Mouse (Mus musculus): ENCODE measurements around the gene Elp4.

Gene Elp4

DNA sequence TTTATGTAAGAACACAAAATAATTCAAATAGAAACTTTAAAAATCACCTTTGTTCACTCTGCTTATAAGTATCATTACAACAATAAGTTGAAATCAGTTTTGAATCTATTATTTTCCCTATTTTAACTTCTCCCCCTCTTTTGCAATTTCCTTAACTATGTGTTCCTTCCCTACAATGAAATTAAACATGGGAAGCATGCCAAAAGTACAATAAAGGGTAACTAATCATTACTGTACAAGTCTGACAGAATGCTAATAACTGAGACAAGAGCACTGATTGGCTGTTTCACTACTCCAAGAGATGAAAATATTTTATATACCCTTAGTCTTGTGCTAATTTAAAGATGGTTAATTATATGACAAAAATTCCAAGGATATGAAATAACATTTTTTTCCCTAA lies 99.2 kb downstream of the Elp4 start:
- DNase-seq (ENCODE audit: low spot score in 2 of 2), result no peak

DNA sequence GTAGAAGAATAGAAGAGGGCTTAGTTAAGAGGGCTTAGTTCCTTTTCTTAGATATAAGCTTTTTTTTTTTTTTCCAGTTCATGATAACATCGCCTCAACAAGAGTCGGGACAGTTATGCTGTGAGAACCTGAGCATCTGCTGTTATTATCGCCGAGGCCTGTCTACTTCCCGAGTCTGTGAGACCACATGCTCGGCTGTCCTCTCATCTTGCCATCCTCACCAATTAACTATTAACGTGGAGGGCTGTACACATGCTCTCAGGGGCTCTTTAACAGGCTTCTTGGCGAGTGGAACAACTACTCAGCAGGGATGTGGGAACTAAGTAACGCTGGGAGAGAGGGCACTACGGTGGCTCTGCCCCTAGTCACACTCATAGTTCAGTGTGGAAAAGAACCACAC lies 99.9 kb downstream of the Elp4 start:
- DNase-seq (ENCODE audit: low spot score in 2 of 2), result no peak

DNA sequence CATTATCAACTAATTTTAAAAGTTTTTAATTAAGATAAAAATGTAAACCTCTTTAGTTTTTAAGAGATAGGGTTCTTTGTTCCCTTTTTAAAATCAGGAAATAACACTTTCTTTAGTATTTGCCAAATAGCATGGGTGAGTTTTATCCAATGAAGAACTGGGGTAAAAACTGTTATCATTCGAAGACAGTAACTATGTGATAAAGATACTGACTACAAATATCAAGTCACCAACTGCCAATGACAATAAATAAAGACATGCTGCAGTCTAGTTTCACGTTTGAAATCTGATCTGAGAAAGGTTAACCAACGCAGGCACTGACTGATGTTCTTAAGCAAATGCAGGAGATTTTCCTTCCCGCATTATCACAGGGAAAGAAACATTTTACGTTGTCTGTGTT lies 100.9 kb downstream of the Elp4 start:
- no peak for DNase-seq (ENCODE audit: low spot score in 2 of 2)

DNA sequence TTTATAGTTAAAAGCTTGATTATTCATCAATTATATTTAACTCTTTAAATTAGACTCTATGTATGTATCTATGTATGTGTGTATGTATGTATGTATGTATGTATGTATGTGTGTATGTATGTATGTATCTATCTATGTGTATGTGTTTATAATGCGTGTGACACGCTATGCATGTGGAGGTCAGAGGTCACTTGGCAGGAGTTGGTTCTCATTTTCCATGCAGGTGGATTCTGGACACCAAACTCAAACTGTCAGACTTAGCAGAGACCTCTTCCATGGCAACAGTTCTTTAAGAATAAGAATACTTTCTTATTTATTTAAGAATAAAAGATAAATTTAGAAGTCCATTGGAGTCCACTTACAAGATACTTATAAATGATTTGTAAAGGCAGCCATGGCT lies 101.5 kb downstream of the Elp4 start:
- DNase-seq (ENCODE audit: low spot score in 2 of 2), result no peak

DNA sequence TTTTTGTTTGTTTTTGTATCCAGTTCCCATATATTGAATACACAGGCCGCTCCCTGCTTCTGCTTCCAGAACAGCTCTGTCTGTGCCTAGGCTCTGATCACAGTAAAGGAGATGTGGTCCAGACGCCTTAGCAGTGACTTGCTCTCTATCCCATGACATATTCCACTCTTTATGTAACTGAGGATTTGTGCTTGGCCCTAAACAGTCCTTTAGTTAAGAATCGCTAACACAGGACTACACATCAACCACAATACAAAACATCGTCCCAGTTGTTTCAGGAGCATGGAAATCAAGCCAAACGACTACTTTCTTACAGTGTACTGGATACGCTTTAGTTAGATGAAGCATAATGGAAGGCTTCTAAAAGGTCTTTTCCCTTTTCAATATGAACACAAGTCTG lies 102.8 kb downstream of the Elp4 start:
- DNase-seq (ENCODE audit: low spot score in 2 of 2), result no peak

DNA sequence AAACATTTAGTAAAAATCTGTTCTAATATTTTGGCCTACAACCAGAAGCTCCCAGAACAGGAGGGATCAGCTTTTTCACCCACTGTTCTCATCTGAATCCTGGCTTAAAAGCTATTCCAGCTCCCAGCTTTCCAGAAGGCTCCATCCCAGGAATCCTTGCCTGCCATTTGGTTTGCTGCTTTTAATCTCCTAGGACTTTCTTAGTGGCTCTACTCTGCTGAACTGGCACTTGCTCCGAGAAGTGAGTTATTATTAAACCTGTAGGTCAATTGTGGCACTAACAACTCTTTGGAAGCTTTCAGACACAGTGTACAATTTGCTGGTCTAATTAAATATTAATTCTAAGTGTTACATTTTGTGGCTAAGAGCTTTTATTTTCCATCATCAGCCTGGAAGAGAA lies 103.7 kb downstream of the Elp4 start:
- no peak for DNase-seq (ENCODE audit: low spot score in 2 of 2)

DNA sequence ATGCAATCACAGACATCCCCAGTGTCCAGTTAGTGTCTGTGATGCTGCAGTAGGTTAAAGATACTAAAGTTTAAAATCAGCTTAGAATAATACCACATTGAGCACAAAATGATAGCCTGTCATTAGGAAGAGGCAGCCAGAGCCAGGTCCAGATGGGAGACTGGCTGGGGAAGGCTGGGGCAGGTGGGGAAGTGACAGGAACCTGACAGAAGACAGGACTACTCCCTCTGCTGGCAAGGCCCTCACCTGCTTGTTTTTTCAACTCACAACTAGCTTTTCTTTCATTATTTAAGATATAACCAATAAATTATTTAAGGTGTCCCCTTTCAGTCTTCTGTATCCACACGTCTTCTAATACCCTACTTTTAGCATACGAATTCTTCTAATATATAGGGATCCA lies 104.5 kb downstream of the Elp4 start:
- no peak for DNase-seq (ENCODE audit: low spot score in 2 of 2)

DNA sequence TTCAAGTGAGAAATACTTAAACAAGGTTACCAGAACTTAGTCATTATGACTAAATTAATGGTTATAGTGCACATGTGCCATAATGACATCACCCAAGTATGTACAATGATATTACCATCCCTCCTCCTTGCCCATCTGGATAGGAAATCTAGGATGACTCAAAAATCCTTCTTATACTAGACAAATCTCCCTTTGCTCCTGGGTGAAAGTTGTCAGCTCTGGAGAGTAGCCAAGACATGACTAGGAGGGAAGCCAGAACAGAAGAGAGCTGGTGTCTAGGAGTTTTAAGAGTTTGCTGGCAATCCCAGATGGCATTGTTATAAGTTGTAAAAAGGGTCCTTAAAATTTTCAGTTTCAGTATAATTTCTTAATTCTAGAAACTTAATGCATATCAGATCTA lies 106.5 kb downstream of the Elp4 start:
- DNase-seq (ENCODE audit: low spot score in 2 of 2), result no peak

DNA sequence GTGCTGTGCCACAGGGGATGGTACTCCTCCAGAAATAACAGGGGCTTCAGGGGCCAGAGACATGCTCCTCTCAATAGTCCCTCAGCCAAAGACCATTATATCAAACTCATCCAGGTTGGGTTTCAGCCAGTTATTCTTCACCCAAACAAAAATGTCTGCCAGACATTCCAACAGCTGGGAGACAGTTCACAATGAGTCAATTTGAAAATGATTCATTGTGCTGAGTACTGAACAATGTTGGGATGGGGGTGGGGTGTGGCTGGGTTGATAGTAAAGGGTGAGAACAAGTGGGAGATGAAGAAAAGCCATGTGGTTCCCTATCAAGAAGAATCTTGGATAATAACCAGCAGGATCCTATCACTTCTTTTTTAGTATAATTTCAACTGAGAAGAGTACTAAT lies 108.3 kb downstream of the Elp4 start:
- DNase-seq (ENCODE audit: low spot score in 2 of 2), result no peak

DNA sequence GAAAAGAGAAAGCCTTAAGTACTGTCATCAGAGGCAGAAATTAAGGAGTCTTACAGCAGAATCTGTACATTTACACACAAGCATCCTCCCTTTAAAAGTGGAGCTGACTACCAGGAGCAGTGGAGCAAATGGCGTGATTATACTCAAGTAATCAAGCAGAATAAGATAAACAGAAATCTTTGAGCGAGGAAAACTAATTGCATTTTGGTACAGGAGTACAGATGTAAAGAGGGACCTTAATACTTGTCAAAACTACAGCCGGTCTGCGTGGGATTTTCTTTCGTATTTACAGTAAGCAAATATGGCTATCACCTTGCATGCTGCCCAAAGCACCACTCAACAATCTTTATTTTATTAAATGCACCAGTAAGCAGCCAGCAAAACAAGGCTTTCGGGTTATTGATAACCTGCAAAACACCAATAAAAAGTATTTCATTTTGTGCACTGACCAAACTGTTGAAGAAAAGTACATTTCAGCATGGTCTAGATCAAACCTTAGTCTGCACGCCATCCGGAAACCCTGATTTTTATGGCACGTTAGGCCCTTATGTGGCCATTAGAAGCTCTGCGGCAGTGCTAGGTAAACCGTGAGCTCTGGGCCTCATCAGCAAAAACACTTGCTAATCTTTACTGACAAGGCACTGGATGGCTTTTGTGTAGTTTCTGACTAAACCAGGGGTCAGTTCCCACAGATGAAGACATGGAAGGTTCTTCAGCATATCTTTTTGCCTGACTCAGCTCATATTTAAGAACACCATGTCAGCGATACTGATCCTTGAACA lies 111.8 kb downstream of the Elp4 start:
- DNase-seq (ENCODE audit: low spot score in 2 of 2), result no peak

DNA sequence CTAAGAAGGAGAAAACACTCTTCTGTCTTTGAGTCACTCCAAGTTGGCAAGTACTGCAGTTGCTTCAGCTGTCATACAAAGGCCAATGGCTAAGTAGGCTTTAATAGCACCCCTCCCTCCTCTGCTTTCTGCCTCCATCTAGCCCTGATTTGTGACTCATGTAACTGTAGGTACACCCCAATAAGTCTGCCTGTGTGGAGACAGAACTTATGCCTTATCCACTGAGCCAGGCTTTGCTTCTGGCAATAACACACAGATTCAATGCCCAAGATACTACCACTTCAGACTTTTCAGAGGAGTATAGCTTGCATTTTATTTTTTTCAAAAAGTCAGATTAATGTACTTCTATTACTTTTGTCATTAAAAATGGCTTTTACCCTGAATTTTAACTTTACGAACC lies 114.4 kb downstream of the Elp4 start:
- DNase-seq (ENCODE audit: low spot score in 2 of 2), result no peak

DNA sequence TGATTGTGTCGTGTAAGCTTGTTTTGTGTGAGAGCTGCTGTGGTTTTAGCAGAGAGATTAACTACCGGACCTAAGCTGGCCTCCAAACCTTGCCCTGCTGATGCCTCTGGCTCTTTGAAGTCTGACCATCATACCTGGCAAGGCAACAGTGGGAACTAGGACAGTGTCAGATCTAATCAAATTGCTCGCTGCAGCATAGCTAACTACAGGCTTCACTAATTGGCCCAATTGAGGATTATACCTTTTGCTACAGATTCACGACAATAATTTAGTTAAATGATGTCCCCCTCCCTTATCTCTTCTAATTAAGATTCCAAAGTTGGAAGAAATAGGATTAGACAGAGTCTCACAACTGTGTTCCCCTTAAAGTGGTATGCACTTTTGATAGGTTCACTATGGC lies 116.6 kb downstream of the Elp4 start:
- no peak for DNase-seq (ENCODE audit: low spot score in 2 of 2)

DNA sequence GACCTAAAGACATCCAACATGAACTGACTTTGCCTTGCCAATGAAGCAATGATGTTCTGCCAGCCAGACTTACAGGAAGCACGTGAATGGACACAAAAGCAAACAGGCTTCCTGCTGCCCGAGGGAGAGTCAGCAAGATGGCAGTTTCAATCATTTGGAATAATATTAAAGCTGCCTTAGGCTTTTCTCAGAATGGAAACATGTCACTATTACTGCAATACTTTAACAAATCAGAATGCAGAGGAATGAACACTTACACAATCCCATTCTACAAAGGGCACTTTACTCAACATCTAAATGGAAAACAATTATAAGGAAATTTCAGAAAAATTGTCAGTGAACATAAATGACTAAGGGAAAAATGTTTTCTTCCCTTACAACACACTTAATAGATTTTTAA lies 117.4 kb downstream of the Elp4 start:
- no peak for DNase-seq (ENCODE audit: low spot score in 2 of 2)

DNA sequence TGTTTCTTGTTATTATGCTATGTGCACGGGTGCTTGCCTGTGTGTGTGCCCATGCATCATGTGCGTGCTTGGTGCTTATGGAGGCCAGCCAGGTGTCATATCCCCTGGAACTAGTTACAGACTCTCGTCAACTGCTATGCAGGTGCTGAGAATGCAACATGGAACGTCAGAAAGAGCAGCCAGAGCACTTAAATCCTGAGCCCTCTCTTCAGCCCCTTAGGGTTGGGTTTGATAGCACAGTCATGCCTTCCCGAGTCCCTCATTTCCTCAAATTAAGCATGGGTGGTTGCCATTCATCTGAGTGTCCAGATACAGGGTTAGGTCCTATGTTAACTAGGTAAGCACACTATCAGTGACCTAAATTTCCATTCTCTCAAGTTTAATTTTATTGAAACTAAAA lies 121.5 kb downstream of the Elp4 start:
- DNase-seq (ENCODE audit: low spot score in 2 of 2), result no peak

DNA sequence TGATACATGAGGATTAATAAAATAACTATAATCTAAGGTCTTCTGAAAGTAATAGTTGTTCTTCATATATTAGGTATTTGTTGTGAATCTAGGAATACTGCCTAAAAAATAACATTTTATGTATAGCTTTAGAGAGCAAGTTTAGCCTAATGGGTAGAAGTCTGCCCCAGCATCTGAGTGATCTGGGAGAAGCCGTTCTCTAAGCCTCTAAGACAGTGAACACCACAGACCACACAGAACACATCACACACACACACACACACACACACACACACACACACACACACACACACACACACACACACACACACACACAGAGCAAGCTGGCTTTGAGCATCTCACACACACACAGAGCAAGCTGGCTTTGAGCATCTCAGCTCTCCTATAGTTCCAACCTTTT lies 123.6 kb downstream of the Elp4 start:
- no peak for DNase-seq (ENCODE audit: low spot score in 2 of 2)

DNA sequence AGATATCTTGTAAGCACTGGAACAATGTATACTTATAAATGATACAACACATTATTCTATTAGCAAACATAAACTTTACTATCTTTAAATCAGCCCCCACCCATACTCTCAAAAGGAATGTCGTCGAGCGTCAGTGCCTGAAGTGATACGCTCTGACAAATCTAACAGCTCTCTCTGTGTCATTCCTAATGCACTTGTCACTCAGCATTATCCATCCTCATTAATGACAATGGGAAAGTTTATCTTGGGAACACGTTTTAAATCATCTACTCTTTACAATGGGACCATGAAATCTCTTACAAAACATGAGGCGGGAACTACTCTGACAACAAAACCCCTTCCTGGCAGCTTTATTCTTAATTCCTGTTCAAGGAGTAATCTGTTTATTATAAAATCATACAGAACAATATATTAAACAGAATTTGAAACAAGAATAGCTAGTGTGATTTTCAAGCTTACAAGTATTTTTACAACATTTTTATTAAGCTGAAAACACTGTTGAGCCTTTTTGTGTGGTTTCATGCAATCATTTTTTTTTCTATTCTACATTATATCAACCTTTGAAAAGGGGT lies 125.0 kb downstream of the Elp4 start:
- no peak for DNase-seq (ENCODE audit: low spot score in 2 of 2)

DNA sequence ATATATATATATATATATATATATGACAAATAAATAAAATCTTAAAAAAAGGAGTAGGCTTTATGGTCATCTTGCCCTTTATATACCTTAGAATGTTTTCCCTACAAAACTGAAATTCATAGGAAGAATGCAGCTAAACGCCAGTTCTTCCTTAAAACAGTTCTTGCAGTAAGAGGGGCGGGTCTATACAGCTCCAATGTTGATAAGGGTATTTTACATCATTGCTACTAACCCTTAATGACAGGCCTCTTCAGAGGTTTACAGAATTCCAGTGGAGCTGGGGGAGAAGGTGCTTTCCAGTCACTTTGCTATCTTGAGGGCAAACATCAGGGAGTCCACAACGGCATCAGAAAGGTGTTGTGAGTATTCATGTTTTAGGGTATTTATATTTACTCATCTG lies 133.1 kb downstream of the Elp4 start:
- DNase-seq (ENCODE audit: low spot score in 2 of 2), result no peak

DNA sequence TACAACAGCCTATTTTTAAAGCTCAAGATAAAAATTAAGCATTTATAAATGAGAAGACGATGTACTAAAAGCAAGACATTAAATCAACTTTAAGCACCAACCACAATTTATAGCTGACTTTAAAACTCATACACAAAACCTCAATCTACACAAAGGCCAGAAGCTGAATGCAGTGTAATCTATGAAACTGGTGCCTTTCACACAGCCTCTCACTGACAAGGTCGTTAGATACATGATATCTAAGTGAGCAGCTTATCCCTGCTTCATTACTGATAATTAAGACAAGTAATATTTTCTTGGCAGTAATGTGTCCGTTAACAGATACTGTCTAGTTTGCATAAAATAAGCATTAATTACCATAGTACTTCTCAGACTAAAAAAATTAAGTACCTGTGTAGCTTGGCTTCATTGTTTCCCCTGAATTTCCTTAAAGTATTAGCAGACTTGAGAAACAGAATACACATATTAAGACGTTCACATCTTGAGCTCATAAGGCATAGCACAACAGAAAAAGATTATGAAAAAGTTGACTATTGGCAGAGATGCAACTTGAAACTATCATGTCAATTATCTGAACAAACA lies 134.5 kb downstream of the Elp4 start:
- no peak for DNase-seq (ENCODE audit: low spot score in 2 of 2)

DNA sequence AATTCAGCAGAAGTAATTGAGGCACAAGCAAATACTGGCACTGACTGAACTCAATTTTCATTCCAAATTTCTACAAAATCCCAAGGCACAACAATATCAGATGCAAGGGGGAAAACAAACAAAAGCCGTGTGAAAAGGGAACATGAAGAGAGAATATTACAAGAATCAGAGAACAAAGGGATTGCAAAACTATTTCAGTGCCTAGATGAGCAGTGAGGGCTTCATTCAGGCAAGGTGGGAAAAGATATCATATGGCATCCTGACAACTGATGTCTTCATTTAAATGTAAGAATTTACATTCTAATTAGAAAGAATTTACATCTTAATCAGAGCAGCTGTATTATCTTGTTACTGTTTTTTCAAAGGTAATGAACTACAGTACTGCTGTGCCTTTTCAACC lies 150.9 kb downstream of the Elp4 start:
- no peak for DNase-seq (ENCODE audit: low spot score in 2 of 2)

DNA sequence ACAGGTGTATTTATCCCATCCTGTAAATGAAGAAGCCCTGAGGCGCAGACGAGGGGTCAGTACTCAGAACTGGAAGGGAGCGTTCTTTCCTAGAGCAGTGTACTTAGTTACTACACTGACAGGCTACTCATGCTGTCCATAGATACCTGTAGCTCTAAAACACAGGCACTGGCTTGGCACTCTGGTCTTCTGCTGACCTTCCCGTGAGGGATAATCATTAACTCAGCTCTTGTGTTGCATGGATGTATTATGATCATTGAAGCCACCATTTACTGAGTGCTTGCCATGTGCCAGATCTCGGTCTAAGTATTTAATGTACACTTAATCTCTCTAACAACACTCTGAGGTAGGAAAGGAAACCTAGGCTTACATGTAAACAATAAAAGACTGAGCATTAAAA lies 155.3 kb downstream of the Elp4 start:
- DNase-seq (ENCODE audit: low spot score in 2 of 2), result no peak

DNA sequence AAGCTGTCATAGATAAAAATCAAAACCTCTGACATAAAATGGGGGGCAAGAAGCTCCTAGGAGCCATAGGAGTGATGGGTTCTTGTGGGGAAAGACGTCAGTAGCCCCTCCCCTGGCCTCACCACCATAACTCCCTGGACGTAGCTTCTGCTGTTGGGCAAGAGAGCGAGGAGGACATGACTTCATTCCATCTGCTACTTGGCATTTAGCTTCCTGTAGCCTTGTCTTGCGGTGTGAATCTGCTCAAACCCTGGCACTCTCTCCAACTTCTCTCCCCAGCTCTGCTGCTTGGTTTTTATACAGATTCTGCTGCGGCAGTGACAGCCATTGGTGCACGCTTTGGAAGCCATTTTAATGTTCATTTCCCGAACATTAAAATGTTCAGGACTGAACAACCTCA lies 157.5 kb downstream of the Elp4 start:
- no peak for DNase-seq (ENCODE audit: low spot score in 2 of 2)

DNA sequence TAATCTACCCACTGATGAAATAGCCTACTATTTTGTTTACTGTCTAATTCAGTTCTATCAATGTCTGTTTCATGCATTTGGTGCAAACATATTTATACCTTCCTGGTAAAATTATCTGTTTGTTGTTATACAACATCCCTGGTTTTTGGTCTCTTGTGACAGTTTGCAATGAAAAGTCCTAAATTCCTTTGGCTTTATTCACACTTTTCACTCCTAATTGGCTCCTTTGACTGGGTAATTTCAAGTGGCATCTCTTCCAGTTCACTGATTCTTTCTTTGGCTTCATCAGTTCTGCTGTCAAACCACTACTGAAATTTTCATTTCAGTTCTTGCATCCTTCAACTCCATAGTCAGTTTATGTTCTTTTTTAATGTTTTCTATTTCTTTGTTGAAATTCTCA lies 168.2 kb downstream of the Elp4 start:
- DNase-seq (ENCODE audit: low spot score in 2 of 2), result no peak

DNA sequence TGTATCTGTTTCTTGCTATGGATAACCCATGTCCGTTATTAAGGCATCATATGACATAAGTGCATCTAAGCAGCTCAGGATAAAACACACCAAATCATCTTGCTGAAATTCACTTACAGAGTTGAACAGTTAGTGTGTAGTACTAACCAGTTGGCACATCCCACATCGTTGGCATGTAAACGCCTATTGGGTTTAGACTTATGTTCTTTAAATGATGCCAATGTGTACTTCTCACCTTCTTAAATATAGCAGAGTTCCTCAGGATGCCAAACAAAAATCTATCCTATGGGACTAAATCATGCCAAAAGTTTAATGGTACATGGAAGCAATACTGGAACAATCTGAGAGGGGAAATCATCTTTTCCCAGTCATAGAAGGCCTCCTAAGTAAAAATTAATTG lies 173.7 kb downstream of the Elp4 start:
- DNase-seq (ENCODE audit: low spot score in 2 of 2), result no peak

DNA sequence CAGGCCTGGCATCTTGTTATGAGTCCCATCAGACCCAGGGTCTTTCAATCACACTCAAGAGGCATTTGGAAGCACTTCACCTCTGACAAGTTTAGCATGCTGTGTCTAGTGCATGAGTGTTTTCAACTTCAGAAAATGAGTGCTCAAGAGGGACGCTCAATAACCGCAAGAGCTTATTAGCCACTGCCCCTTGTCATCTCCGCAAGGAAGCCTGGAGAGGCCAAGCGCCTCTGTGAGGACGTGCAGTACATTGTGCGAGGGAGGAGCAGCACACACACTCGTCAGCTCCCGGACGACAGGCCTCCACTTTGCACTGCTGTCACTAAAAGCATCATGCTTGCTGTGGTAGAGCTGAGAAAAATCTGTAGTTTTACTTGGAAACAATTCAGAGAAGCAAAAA lies 177.7 kb downstream of the Elp4 start:
- no peak for DNase-seq (ENCODE audit: low spot score in 2 of 2)
